Mouse (Mus musculus): Measurements from ENCODE around the gene Cacng6.

GRCm38 (mm10) chr7:3430161-3430560 lies 6.2 kb downstream of the Cacng6 start:
- TF ChIP-seq TAL1 (IDR thresholded peaks at IDR 0.05; ENCODE audit: low read length) (no peak), GATA1 (IDR thresholded peaks at IDR 0.05; ENCODE audit: low read length) (no peak)
